Mouse (Mus musculus) adrenal gland, postnatal 25 days (tissue): ENCODE measurements around the gene Lancl1. TPM values are rescaled to one million over a fixed set of nuclear protein-coding genes. Genes with fewer than 3 reads are reported as not detected.

Experiments used
- total RNA-seq: library from RNA; stranded (reverse); gene quantifications from 2 replicates; pipeline ENCODE4 v1.2.3, GENCODE M21; 2021

The Lancl1 gene
- total RNA-seq, 1 experiment from 2014 or later: 64.1 TPM

Other genes with a start within 250 kb of the Lancl1 start
- 25.5 and 26.3 TPM in 2 replicates for gene Kansl1l, start 221.3 kb downstream of the Lancl1 start, total RNA-seq
- gene Acadl, start 175.6 kb downstream of the Lancl1 start, total RNA-seq: 444 and 484 TPM in 2 replicates
- gene Myl1, start 93.5 kb downstream of the Lancl1 start, total RNA-seq: 13.0 and 14.4 TPM in 2 replicates
- gene Cps1, start 84.2 kb upstream of the Lancl1 start, total RNA-seq: 22.0 TPM in 1 of 2 replicates, not detected in the other